Mouse (Mus musculus): ENCODE results near the gene Pmfbp1. TPM values are rescaled to one million over a fixed set of nuclear protein-coding genes. Genes with fewer than 3 reads are reported as not detected.

The Pmfbp1 gene
- polyA plus RNA-seq, 1 experiment = not detected

DNA sequence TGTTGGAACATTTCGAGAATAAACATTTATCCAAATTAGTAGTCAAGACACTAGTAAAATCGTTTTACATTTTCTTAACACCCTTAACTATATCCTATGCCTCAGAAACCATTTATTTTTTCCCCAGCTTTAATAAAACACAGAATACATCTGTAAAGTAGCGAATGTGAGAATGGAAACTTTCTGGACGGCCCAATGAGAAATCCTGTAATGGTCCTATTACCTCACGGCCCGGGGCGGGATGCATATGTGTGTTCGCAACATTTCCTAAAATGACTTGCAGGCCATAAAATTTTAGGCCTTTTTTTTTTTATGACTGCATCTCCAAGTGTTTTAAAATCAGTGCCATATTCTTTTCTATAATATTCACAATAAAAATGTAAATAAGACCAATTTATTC lies 21.4 kb upstream of the Pmfbp1 start:
- peaks cover 7% of the 10 kb centered on the region for H3K27me3 ChIP-seq (ENCODE audit: control insufficient read depth, insufficient read depth, insufficient read length)
- no peak overlapping the region for H3ac ChIP-seq (ENCODE audit: control insufficient read depth, insufficient read length)
- no peaks in the 10 kb centered on the region for H3K36me3 ChIP-seq (ENCODE audit: control insufficient read depth, insufficient read depth)
- no peaks in the 10 kb centered on the region for H3K79me2 ChIP-seq (ENCODE audit: control insufficient read depth, insufficient read depth)
- no peak overlapping the region for H3K4me2 ChIP-seq (ENCODE audit: low read depth)
- TF ChIP-seq SRF (IDR thresholded peaks at IDR 0.05; ENCODE audit: control insufficient read depth, insufficient read length, low read depth) (no peak), USF1 (IDR thresholded peaks at IDR 0.05; ENCODE audit: low read depth) (no peak), TCF3 (IDR thresholded peaks at IDR 0.05; ENCODE audit: insufficient read length, low read depth) (no peak), MAX (IDR thresholded peaks at IDR 0.05; ENCODE audit: low read depth) (no peak), TCF12 (IDR thresholded peaks at IDR 0.05; ENCODE audit: insufficient read depth, poor library complexity, severe bottlenecking) (no peak), MYOG (IDR thresholded peaks at IDR 0.05; ENCODE audit: control insufficient read depth in 1 of 3, insufficient read depth in 1 of 3, insufficient read length in 2 of 3, low read depth in 2 of 3) (no peak)
- H3K4me3 ChIP-seq = no peak overlapping the region

- no peaks in the 10 kb centered on the region for H3K27me3 ChIP-seq (ENCODE audit: control insufficient read depth, insufficient read depth, insufficient read length)
- H3K4me2 ChIP-seq (ENCODE audit: low read depth) = no peak overlapping the region
- TF ChIP-seq REST (IDR thresholded peaks at IDR 0.05; ENCODE audit: insufficient read depth, insufficient read length) (no peak), CEBPB (IDR thresholded peaks at IDR 0.05; ENCODE audit: insufficient read depth, poor library complexity, severe bottlenecking) (no peak), USF1 (IDR thresholded peaks at IDR 0.05; ENCODE audit: low read depth) (no peak), MAX (IDR thresholded peaks at IDR 0.05; ENCODE audit: low read depth) (no peak), SRF (IDR thresholded peaks at IDR 0.05; ENCODE audit: control insufficient read depth, insufficient read length, low read depth) (no peak), TCF3 (IDR thresholded peaks at IDR 0.05; ENCODE audit: insufficient read length, low read depth) (no peak), POLR2A (IDR thresholded peaks at IDR 0.05; ENCODE audit: insufficient read length, low read depth) (no peak), MYOD1 (IDR thresholded peaks at IDR 0.05; ENCODE audit: control insufficient read depth in 1 of 3, insufficient read length in 2 of 3, low read depth in 2 of 3) (no peak), POLR2AphosphoS2 (IDR thresholded peaks at IDR 0.05; ENCODE audit: insufficient read length, low read depth) (no peak), MYOG (IDR thresholded peaks at IDR 0.05; ENCODE audit: control insufficient read depth in 1 of 3, insufficient read depth in 1 of 3, insufficient read length in 2 of 3, low read depth in 2 of 3) (no peak), TCF12 (IDR thresholded peaks at IDR 0.05; ENCODE audit: insufficient read depth, poor library complexity, severe bottlenecking) (no peak), E2F4 (IDR thresholded peaks at IDR 0.05; ENCODE audit: insufficient read depth) (no peak)
- no peaks in the 10 kb centered on the region for H3K36me3 ChIP-seq (ENCODE audit: control insufficient read depth, insufficient read depth)
- H3K79me2 ChIP-seq (ENCODE audit: control insufficient read depth, insufficient read depth) = no peaks in the 10 kb centered on the region
- H3K4me3 ChIP-seq = no peak overlapping the region
- no peak overlapping the region for H3ac ChIP-seq (ENCODE audit: control insufficient read depth, insufficient read length)
These were observed 19.2 kb upstream of the Pmfbp1 start for GRCm38 (mm10) chr8:109474442-109475121.

DNA sequence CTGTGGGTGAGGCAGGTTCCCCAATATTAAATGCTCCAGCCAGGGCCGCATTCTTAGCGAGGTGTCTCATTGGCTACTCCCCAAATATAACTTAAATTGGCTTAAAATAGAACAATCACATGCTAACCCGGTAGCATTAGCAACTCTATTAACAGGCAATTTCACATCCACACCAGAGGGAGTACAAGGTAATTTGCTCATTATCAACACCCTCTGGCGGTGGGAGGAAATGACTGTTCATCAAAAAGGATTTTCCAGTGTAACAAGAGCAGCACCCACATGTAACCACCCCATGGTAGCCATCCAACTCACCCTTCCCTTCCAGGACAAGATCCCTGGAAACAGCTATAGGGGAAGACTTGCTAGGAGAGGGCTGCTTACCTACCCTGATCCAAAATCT lies 18.4 kb upstream of the Pmfbp1 start:
- TF ChIP-seq POLR2A (IDR thresholded peaks at IDR 0.05; ENCODE audit: insufficient read length, low read depth) (no peak), MAX (IDR thresholded peaks at IDR 0.05; ENCODE audit: low read depth) (no peak), MYOG (IDR thresholded peaks at IDR 0.05; ENCODE audit: control insufficient read depth in 1 of 3, insufficient read depth in 1 of 3, insufficient read length in 2 of 3, low read depth in 2 of 3) (no peak), CEBPB (IDR thresholded peaks at IDR 0.05; ENCODE audit: insufficient read depth, poor library complexity, severe bottlenecking) (no peak), USF1 (IDR thresholded peaks at IDR 0.05; ENCODE audit: low read depth) (no peak), SRF (IDR thresholded peaks at IDR 0.05; ENCODE audit: control insufficient read depth, insufficient read length, low read depth) (no peak), REST (IDR thresholded peaks at IDR 0.05; ENCODE audit: insufficient read depth, insufficient read length) (no peak), TCF12 (IDR thresholded peaks at IDR 0.05; ENCODE audit: insufficient read depth, poor library complexity, severe bottlenecking) (no peak), POLR2AphosphoS2 (IDR thresholded peaks at IDR 0.05; ENCODE audit: insufficient read length, low read depth) (no peak), MYOD1 (IDR thresholded peaks at IDR 0.05; ENCODE audit: control insufficient read depth in 1 of 3, insufficient read length in 2 of 3, low read depth in 2 of 3) (no peak), E2F4 (IDR thresholded peaks at IDR 0.05; ENCODE audit: insufficient read depth) (no peak)
- H3K79me2 ChIP-seq (ENCODE audit: control insufficient read depth, insufficient read depth) = no peaks in the 10 kb centered on the region
- H3ac ChIP-seq (ENCODE audit: control insufficient read depth, insufficient read length) = no peak overlapping the region
- no peak overlapping the region for H3K4me3 ChIP-seq
- no peak overlapping the region for H3K4me2 ChIP-seq (ENCODE audit: low read depth)
- no peaks in the 10 kb centered on the region for H3K36me3 ChIP-seq (ENCODE audit: control insufficient read depth, insufficient read depth)
- H3K27me3 ChIP-seq (ENCODE audit: control insufficient read depth, insufficient read depth, insufficient read length) = no peaks in the 10 kb centered on the region

DNA sequence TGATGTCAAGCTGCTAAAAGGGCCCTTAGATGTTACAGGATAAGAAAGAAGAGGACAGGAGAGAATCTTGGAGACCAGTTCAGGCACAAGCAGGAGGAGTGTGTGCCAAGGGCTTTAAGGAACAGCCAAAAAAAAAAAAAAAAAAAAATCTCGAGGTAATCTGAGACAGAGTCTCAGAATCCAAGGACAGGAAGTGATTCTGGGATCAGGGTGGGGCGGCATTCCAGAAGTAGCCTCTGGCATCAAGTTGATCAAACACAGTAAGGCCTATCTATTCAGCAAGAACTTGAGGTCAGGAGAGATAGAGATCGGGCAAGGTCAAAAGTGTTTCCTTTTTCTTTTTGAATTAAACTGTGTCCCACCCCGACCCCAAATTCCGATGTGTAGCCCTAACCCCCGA lies 15.2 kb upstream of the Pmfbp1 start:
- TF ChIP-seq MYOD1 (IDR thresholded peaks at IDR 0.05; ENCODE audit: control insufficient read depth in 1 of 3, insufficient read length in 2 of 3, low read depth in 2 of 3) = no peak
- TF ChIP-seq USF1 (IDR thresholded peaks at IDR 0.05; ENCODE audit: low read depth) = no peak
- TF ChIP-seq SRF (IDR thresholded peaks at IDR 0.05; ENCODE audit: control insufficient read depth, insufficient read length, low read depth) = no peak
- no peak for TF ChIP-seq TCF12 (IDR thresholded peaks at IDR 0.05; ENCODE audit: insufficient read depth, poor library complexity, severe bottlenecking)
- TF ChIP-seq CEBPB (IDR thresholded peaks at IDR 0.05; ENCODE audit: insufficient read depth, poor library complexity, severe bottlenecking) = no peak
- Histone ChIP-seq H3ac (ENCODE audit: control insufficient read depth, insufficient read length) (no peak overlapping the region), H3K27me3 (ENCODE audit: control insufficient read depth, insufficient read depth, insufficient read length) (no peaks in the 10 kb centered on the region), H3K36me3 (ENCODE audit: control insufficient read depth, insufficient read depth) (no peaks in the 10 kb centered on the region), H3K4me2 (ENCODE audit: low read depth) (no peak overlapping the region), H3K79me2 (ENCODE audit: control insufficient read depth, insufficient read depth) (no peaks in the 10 kb centered on the region), H3K4me3 (no peak overlapping the region)

- Histone ChIP-seq H3K79me2 (ENCODE audit: control insufficient read depth, insufficient read depth) (no peaks in the 10 kb centered on the region), H3ac (ENCODE audit: control insufficient read depth, insufficient read length) (no peak overlapping the region), H3K4me2 (ENCODE audit: low read depth) (no peak overlapping the region), H3K27me3 (ENCODE audit: control insufficient read depth, insufficient read depth, insufficient read length) (peaks cover 5% of the 10 kb centered on the region), H3K36me3 (ENCODE audit: control insufficient read depth, insufficient read depth) (no peaks in the 10 kb centered on the region), H3K4me3 (no peak overlapping the region)
- TF ChIP-seq MYOG (IDR thresholded peaks at IDR 0.05; ENCODE audit: control insufficient read depth in 1 of 3, insufficient read depth in 1 of 3, insufficient read length in 2 of 3, low read depth in 2 of 3) (no peak), POLR2A (IDR thresholded peaks at IDR 0.05; ENCODE audit: insufficient read length, low read depth) (no peak), TCF3 (IDR thresholded peaks at IDR 0.05; ENCODE audit: insufficient read length, low read depth) (no peak), POLR2AphosphoS2 (IDR thresholded peaks at IDR 0.05; ENCODE audit: insufficient read length, low read depth) (no peak), USF1 (IDR thresholded peaks at IDR 0.05; ENCODE audit: low read depth) (no peak), MAX (IDR thresholded peaks at IDR 0.05; ENCODE audit: low read depth) (no peak), CEBPB (IDR thresholded peaks at IDR 0.05; ENCODE audit: insufficient read depth, poor library complexity, severe bottlenecking) (no peak), E2F4 (IDR thresholded peaks at IDR 0.05; ENCODE audit: insufficient read depth) (no peak)
These were observed 9.1 kb upstream of the Pmfbp1 start for GRCm38 (mm10) chr8:109484741-109485140.

Data from myocyte (in vitro differentiated cells).